Mouse (Mus musculus): ENCODE data around the gene Stac3. TPM values are rescaled to one million over a fixed set of nuclear protein-coding genes. Genes with fewer than 3 reads are reported as not detected.

Stac3 gene
- 0.08 and 0.42 TPM in 2 replicates for total RNA-seq (2012; rRNA removed)
- 0.50 TPM in 1 of 2 replicates, not detected in the other for total RNA-seq (2014; rRNA removed)
- 0.79 and 0.93 TPM in 2 replicates for polyA plus RNA-seq (2012; ENCODE audit: insufficient read length, low read depth)

DNA sequence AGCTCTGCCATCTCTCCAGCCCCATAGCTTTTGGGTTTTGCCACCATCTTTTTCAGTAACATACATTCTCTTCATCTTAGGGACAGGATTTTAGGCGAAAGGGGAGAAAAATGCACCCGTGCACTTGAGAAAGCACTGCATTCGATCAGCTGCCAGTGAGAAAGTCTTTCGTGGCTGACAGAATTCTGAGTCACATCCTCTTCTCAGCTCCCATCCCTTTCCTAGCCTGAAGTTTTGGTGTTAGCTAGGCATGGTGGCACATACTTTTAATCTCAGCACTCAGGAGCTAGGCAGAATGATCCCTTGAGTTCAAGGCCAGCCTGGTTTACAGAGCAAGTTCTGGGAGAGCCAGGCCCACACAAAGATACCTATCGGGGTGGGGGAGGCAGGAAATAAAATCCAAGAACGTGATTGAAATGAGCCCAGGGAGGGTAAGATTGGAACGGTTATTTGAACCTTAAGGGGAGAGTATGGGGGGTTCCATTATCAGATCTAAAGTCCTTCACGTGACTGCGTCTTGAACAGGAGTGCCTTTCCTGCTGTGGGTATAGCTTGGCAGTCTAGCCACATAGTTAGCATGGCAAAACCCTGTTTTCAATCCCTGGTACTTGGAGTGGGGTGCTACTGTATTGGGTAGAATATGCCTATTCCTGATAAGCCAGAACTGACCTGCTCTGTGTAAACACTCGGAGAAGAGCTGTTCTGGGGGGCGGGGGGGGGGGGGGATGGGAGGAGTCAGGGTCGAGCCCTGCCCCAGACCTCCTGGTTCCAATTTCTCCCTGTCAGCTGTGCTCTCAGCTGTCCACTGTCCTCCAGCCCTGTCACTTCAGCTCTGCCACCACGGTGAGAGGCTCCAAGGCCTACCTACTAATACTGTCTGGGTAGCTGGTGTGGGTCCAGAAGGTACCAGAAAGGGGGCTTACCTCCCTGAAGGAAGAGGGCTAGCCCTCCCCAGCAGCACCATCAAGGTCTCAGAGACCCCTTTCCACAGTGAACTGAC is at the start of gene Stac3:
Stac3 (plus strand) TSS at position 793 of the 1,000 bp plus-strand sequence.
- Histone ChIP-seq H3K4me2 (ENCODE audit: insufficient read depth, low read depth, poor library complexity, severe bottlenecking) (no peak within 1 kb of the TSS), H3K27ac (ENCODE audit: insufficient read depth, low read depth) (no peak within 1 kb of the TSS), H3K4me3 (replicated peaks in 1 of 3; ENCODE audit: low read depth in 2 of 3, low read length in 2 of 3, poor library complexity in 1 of 3) (no peak within 1 kb of the TSS), H3K9ac (ENCODE audit: insufficient read depth, low read depth) (no peak within 1 kb of the TSS), H3K9me3 (replicated peaks; ENCODE audit: low read length) (no peaks in the 10 kb centered on the region), H3K4me1 (ENCODE audit: control insufficient read depth in 1 of 2, insufficient read depth in 2 of 2) (no peaks in the 10 kb centered on the region), H3K79me2 (replicated peaks; ENCODE audit: control insufficient read depth, extremely low read depth, insufficient read depth, poor library complexity, severe bottlenecking) (no peaks in the 10 kb centered on the region), H3K27me3 (replicated peaks) (no peaks in the 10 kb centered on the region), H3K36me3 (replicated peaks in 1 of 2; ENCODE audit: control insufficient read depth in 1 of 2, insufficient read depth in 1 of 2, low read length in 1 of 2) (peaks cover 19 to 51% of the 10 kb centered on the region in 2 experiments)
- no peak for DNase-seq (ENCODE audit: extremely low read depth)
- dilution Hi-C loops (cut with MboI; ENCODE audit: extremely low pct_ligation_motif_present, extremely low pct_unique_long_range_greater_than_20kb, low sequenced_read_pairs) (no loop called here), in situ Hi-C loops (cut with MboI; ENCODE audit: low pct_ligation_motif_present, low pct_unique_long_range_greater_than_20kb, low sequenced_read_pairs) (no loop called here)
- no peak for TF ChIP-seq IRF4 (IDR thresholded peaks at IDR 0.05; ENCODE audit: low read depth, low read length)
- no peak for TF ChIP-seq TCF12 (IDR thresholded peaks at IDR 0.05; ENCODE audit: low read depth, low read length)
- no peak for TF ChIP-seq CTCF (conservative IDR thresholded peaks at IDR 0.05 in 1 of 2, IDR thresholded peaks at IDR 0.05 in 1 of 2; ENCODE audit: low read depth in 2 of 2, low read length in 2 of 2)
- TF ChIP-seq ZC3H11A (IDR thresholded peaks at IDR 0.05; ENCODE audit: low read depth, low read length), result no peak

- peaks cover 8% of the 10 kb centered on the region for H3K9me3 ChIP-seq (replicated peaks; ENCODE audit: low read length)
- no peak for DNase-seq (ENCODE audit: extremely low read depth)
- H3K27ac ChIP-seq (ENCODE audit: insufficient read depth, low read depth), result no peak overlapping the region
- in situ Hi-C loops (cut with MboI; ENCODE audit: low pct_ligation_motif_present, low pct_unique_long_range_greater_than_20kb, low sequenced_read_pairs), result no loop called here
- H3K79me2 ChIP-seq (replicated peaks; ENCODE audit: control insufficient read depth, extremely low read depth, insufficient read depth, poor library complexity, severe bottlenecking), result no peaks in the 10 kb centered on the region
- no peaks in the 10 kb centered on the region for H3K27me3 ChIP-seq (replicated peaks)
- no peak overlapping the region for H3K4me2 ChIP-seq (ENCODE audit: insufficient read depth, low read depth, poor library complexity, severe bottlenecking)
- dilution Hi-C loops (cut with MboI; ENCODE audit: extremely low pct_ligation_motif_present, extremely low pct_unique_long_range_greater_than_20kb, low sequenced_read_pairs), result no loop called here
- peaks cover 34 to 79% of the 10 kb centered on the region in 2 experiments for H3K36me3 ChIP-seq (replicated peaks in 1 of 2; ENCODE audit: control insufficient read depth in 1 of 2, insufficient read depth in 1 of 2, low read length in 1 of 2)
- H3K4me1 ChIP-seq (ENCODE audit: control insufficient read depth in 1 of 2, insufficient read depth in 2 of 2), result no peaks in the 10 kb centered on the region
- no peak overlapping the region for H3K9ac ChIP-seq (ENCODE audit: insufficient read depth, low read depth)
- TF ChIP-seq IRF4 (IDR thresholded peaks at IDR 0.05; ENCODE audit: low read depth, low read length) (no peak), PAX5 (IDR thresholded peaks at IDR 0.05; ENCODE audit: low read length) (no peak)
- no peak overlapping the region for H3K4me3 ChIP-seq (replicated peaks in 1 of 3; ENCODE audit: low read depth in 2 of 3, low read length in 2 of 3, poor library complexity in 1 of 3)
Observed at GRCm38 (mm10) chr10:127453701-127454100, 47.8 kb upstream of the Stac3 start.

DNA sequence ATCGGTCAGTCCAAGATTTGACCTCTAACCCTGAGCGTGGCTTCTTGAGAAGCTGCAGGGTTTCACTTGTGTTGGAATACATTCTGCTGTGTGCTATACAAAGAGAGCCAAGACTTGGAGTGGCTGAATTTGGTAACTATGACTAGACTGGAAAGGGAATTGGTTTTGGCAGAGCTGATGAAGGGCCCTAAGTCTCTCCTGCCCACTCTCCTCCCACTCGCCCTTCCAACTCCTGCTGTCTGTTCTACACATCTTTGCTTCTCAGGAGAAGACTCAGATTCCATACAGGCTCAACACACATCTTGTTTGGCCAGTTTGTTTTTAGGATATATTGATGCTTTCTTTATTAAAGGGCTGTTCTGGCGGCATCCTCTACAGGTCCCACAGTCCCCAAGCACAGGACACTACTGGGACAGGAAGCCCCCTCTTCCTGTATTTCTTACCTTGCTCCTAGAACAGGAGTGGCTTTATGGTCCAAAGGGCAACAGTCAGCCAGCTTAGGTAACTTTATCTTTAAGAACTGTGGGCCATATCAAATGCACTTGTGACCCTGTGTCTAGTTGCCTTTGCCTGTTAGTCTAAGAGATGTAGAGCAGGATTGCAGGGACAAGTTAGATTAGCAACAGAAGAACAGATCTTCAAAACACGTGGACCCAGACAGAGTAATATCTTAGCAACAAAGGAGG is 38.9 kb upstream of the Stac3 start:
- Histone ChIP-seq H3K4me2 (ENCODE audit: insufficient read depth, low read depth, poor library complexity, severe bottlenecking) (no peak overlapping the region), H3K4me3 (replicated peaks in 1 of 3; ENCODE audit: low read depth in 2 of 3, low read length in 2 of 3, poor library complexity in 1 of 3) (no peak overlapping the region), H3K9me3 (replicated peaks; ENCODE audit: low read length) (peaks cover 3% of the 10 kb centered on the region), H3K36me3 (replicated peaks in 1 of 2; ENCODE audit: control insufficient read depth in 1 of 2, insufficient read depth in 1 of 2, low read length in 1 of 2) (peaks cover 22 to 82% of the 10 kb centered on the region in 2 experiments), H3K4me1 (ENCODE audit: control insufficient read depth in 1 of 2, insufficient read depth in 2 of 2) (no peaks in the 10 kb centered on the region), H3K27ac (ENCODE audit: insufficient read depth, low read depth) (no peak overlapping the region), H3K27me3 (replicated peaks) (no peaks in the 10 kb centered on the region), H3K9ac (ENCODE audit: insufficient read depth, low read depth) (no peak overlapping the region), H3K79me2 (replicated peaks; ENCODE audit: control insufficient read depth, extremely low read depth, insufficient read depth, poor library complexity, severe bottlenecking) (no peaks in the 10 kb centered on the region)
- dilution Hi-C loops (cut with MboI; ENCODE audit: extremely low pct_ligation_motif_present, extremely low pct_unique_long_range_greater_than_20kb, low sequenced_read_pairs), result no loop called here
- TF ChIP-seq ETS1 (conservative IDR thresholded peaks at IDR 0.05; ENCODE audit: low read depth, low read length), result no peak
- no peak for TF ChIP-seq EP300 (IDR thresholded peaks at IDR 0.05; ENCODE audit: low read length)
- no peak for TF ChIP-seq IRF4 (IDR thresholded peaks at IDR 0.05; ENCODE audit: low read depth, low read length)
- TF ChIP-seq CHD1 (IDR thresholded peaks at IDR 0.05; ENCODE audit: low read depth, low read length), result no peak
- TF ChIP-seq RCOR1 (conservative IDR thresholded peaks at IDR 0.05; ENCODE audit: low read depth, low read length), result no peak
- TF ChIP-seq NELFE (IDR thresholded peaks at IDR 0.05; ENCODE audit: low read depth, low read length), result no peak
- no peak for TF ChIP-seq MAX (IDR thresholded peaks at IDR 0.05; ENCODE audit: low read length)
- TF ChIP-seq ELF1 (IDR thresholded peaks at IDR 0.05; ENCODE audit: low read depth, low read length), result no peak
- TF ChIP-seq USF1 (IDR thresholded peaks at IDR 0.05; ENCODE audit: low read depth, low read length), result no peak
- no peak for TF ChIP-seq MAZ (IDR thresholded peaks at IDR 0.05; ENCODE audit: low read depth, low read length)
- no peak for TF ChIP-seq ZNF384 (IDR thresholded peaks at IDR 0.05; ENCODE audit: low read depth, low read length)
- no peak for TF ChIP-seq POLR2AphosphoS2 (IDR thresholded peaks at IDR 0.05; ENCODE audit: low read depth, low read length)
- no peak for TF ChIP-seq JUN (IDR thresholded peaks at IDR 0.05; ENCODE audit: insufficient read depth, low read depth, low read length)
- no peak for DNase-seq (ENCODE audit: extremely low read depth)
- in situ Hi-C loops (cut with MboI; ENCODE audit: low pct_ligation_motif_present, low pct_unique_long_range_greater_than_20kb, low sequenced_read_pairs), result no loop called here
